In genomic region chr10:3452822-3453475, GRCm38 (mm10) we compare ENCODE assay signal across 16 mouse cellular contexts.
DNase-seq lines count a peak whose midpoint lies in the region; ATAC-seq and TF ChIP-seq lines count a peak whose summit lies in the region.
"Had no signal": no experiment of that assay in that cellular context is flagged by ENCODE, and none has a peak within 500 bp of the region (broad histone marks: within the 10 kb centered on the region; RNA-seq: fewer than 3 reads in every experiment).

No protein-coding gene starts in this region.

- no peaks in the 10 kb centered on the region; the same call in 1 of the 2 replicates for H3K4me1 ChIP-seq in hindbrain, embryonic 15.5 days (replicated peaks)
- no peaks in the 10 kb centered on the region for H3K4me1 ChIP-seq in hindbrain, embryonic 14.5 days (replicated peaks; ENCODE audit: control insufficient read depth, insufficient read depth, low read length)
- H3K4me1 ChIP-seq in lung, embryonic 14.5 days (ENCODE audit: insufficient read depth), result no peaks in the 10 kb centered on the region
- H3K4me1 ChIP-seq in lung, postnatal 0 days (ENCODE audit: insufficient read depth, low read depth, low read length), result no peaks in the 10 kb centered on the region
- H3K4me1 ChIP-seq: forebrain, embryonic 13.5 days had no signal

- H3K4me2 ChIP-seq in hindbrain, embryonic 15.5 days, result no peak overlapping the region
- no peak overlapping the region for H3K4me2 ChIP-seq in hindbrain, embryonic 14.5 days (replicated peaks)
- H3K4me2 ChIP-seq in lung, embryonic 14.5 days, result no peak overlapping the region
- no peak overlapping the region for H3K4me2 ChIP-seq in lung, postnatal 0 days (replicated peaks; ENCODE audit: low read depth, low read length)
- H3K4me2 ChIP-seq: forebrain, embryonic 13.5 days; heart, embryonic 11.5 days had no signal

- WGBS in hindbrain, embryonic 15.5 days, result 84% methylated on average over 3 of the region's 3 CpGs
- WGBS in hindbrain, embryonic 14.5 days, result 84% methylated on average over 3 of the region's 3 CpGs
- 66% methylated on average over 3 of the region's 3 CpGs for WGBS in lung, embryonic 14.5 days
- WGBS in lung, postnatal 0 days, result 48% methylated on average over 3 of the region's 3 CpGs

- DNase-seq in hindbrain, embryonic 14.5 days (ENCODE audit: low spot score), result no peak
- peak; percentile 68 for DNase-seq in lung, embryonic 14.5 days
- peak; percentile 93 for DNase-seq in lung, postnatal 0 days (ENCODE audit: low spot score)
- DNase-seq in lung, postnatal 36 days, result peak; percentile 88
- no peak for DNase-seq in thymus, postnatal 36 days
- no peak for DNase-seq in heart, postnatal 36 days
- DNase-seq: adrenal gland, postnatal 10 days; cerebellum, adult 11-12 months; cerebellum, adult 9-10 months; cerebellum, postnatal 25 days; forebrain, postnatal 0 days; gastrocnemius, postnatal 14 days; heart, adult 2 months had no signal

- H3K27me3 ChIP-seq in hindbrain, embryonic 15.5 days, result no peaks in the 10 kb centered on the region
- H3K27me3 ChIP-seq in hindbrain, embryonic 14.5 days (ENCODE audit: control insufficient read depth, insufficient read depth, low read length), result no peaks in the 10 kb centered on the region
- no peaks in the 10 kb centered on the region for H3K27me3 ChIP-seq in lung, embryonic 14.5 days (ENCODE audit: insufficient read depth, low read length)
- H3K27me3 ChIP-seq in lung, postnatal 0 days (replicated peaks; ENCODE audit: insufficient read depth, low read length), result no peaks in the 10 kb centered on the region
- H3K27me3 ChIP-seq: forebrain, embryonic 13.5 days had no signal

- no peak overlapping the region for H3K9ac ChIP-seq in hindbrain, embryonic 15.5 days
- no peak overlapping the region for H3K9ac ChIP-seq in hindbrain, embryonic 14.5 days
- no peak overlapping the region for H3K9ac ChIP-seq in lung, embryonic 14.5 days
- H3K9ac ChIP-seq in lung, postnatal 0 days (replicated peaks; ENCODE audit: low read depth), result no peak overlapping the region
- H3K9ac ChIP-seq: forebrain, embryonic 13.5 days; forebrain, postnatal 0 days had no signal

- H3K4me3 ChIP-seq in hindbrain, embryonic 15.5 days, result no peak overlapping the region
- H3K4me3 ChIP-seq in hindbrain, embryonic 14.5 days (replicated peaks; ENCODE audit: low read length), result no peak overlapping the region
- no peak overlapping the region for H3K4me3 ChIP-seq in lung, embryonic 14.5 days (ENCODE audit: low read depth, low read length)
- H3K4me3 ChIP-seq in lung, postnatal 0 days (ENCODE audit: low read depth, low read length), result no peak overlapping the region
- H3K4me3 ChIP-seq: forebrain, embryonic 13.5 days; heart, adult 2 months had no signal

- no peak overlapping the region for H3K27ac ChIP-seq in hindbrain, embryonic 15.5 days (replicated peaks)
- no peak overlapping the region for H3K27ac ChIP-seq in hindbrain, embryonic 14.5 days
- H3K27ac ChIP-seq in lung, embryonic 14.5 days (ENCODE audit: low read depth), result peak overlapping the region; percentile 24; the same call in 1 of the 2 replicates
- no peak overlapping the region for H3K27ac ChIP-seq in lung, postnatal 0 days (ENCODE audit: low read length)
- H3K27ac ChIP-seq: forebrain, embryonic 13.5 days; heart, adult 2 months had no signal

- no peaks in the 10 kb centered on the region for H3K9me3 ChIP-seq in hindbrain, embryonic 15.5 days
- H3K9me3 ChIP-seq in hindbrain, embryonic 14.5 days (ENCODE audit: control insufficient read depth, low read length), result no peaks in the 10 kb centered on the region
- no peaks in the 10 kb centered on the region for H3K9me3 ChIP-seq in lung, embryonic 14.5 days (ENCODE audit: low read depth, low read length)
- H3K9me3 ChIP-seq in lung, postnatal 0 days (ENCODE audit: low read length), result no peaks in the 10 kb centered on the region
- H3K9me3 ChIP-seq: forebrain, embryonic 13.5 days had no signal

- TF ChIP-seq CTCF in lung, embryonic 14.5 days (IDR thresholded peaks at IDR 0.05; ENCODE audit: low read depth), result no peak
- no peak for TF ChIP-seq CTCF in lung, postnatal 0 days (IDR thresholded peaks at IDR 0.05)

- intact Hi-C loops in heart, postnatal 36 days (cut with DNase I), result no loop called here

- H3K36me3 ChIP-seq in hindbrain, embryonic 15.5 days, result no peaks in the 10 kb centered on the region
- H3K36me3 ChIP-seq in hindbrain, embryonic 14.5 days (replicated peaks; ENCODE audit: control insufficient read depth, insufficient read depth), result no peaks in the 10 kb centered on the region
- H3K36me3 ChIP-seq in lung, embryonic 14.5 days (ENCODE audit: insufficient read depth), result no peaks in the 10 kb centered on the region
- no peaks in the 10 kb centered on the region for H3K36me3 ChIP-seq in lung, postnatal 0 days (ENCODE audit: insufficient read depth, low read length)

- ATAC-seq in hindbrain, embryonic 15.5 days (ENCODE audit: low FRiP score, low read depth), result 0 out of 2 replicates have a peak, but pooled peaks have one; percentile 31
- ATAC-seq in hindbrain, embryonic 14.5 days (ENCODE audit: low FRiP score), result no peak
- peak; percentile 90 for ATAC-seq in lung, embryonic 14.5 days (ENCODE audit: insufficient read depth)
- ATAC-seq in lung, postnatal 0 days, result peak; percentile 96
- ATAC-seq: forebrain, embryonic 13.5 days; forebrain, postnatal 0 days had no signal

- TF ChIP-seq EP300 in lung, postnatal 0 days (IDR thresholded peaks at IDR 0.05), result peak; percentile 97

Comparison
In these comparisons a context has a peak if more than half of its experiments do, and no peak if none do; other contexts are left out.
1. DNase-seq: peak in lung, embryonic 14.5 days (single experiment), lung, postnatal 0 days (single experiment) and lung, postnatal 36 days (single experiment); none in hindbrain, embryonic 14.5 days (single experiment), thymus, postnatal 36 days (0 of 2) and heart, postnatal 36 days (0 of 2).